Mouse (Mus musculus): ENCODE results near the gene Zfp839.

- TF ChIP-seq POLR2A (IDR thresholded peaks at IDR 0.05; ENCODE audit: control insufficient read depth in 1 of 2, insufficient read depth in 1 of 2, low read depth in 1 of 2, low read length in 2 of 2, poor library complexity in 1 of 2) (no peak), USF1 (IDR thresholded peaks at IDR 0.05; ENCODE audit: low read depth, low read length) (no peak), ZKSCAN1 (IDR thresholded peaks at IDR 0.05; ENCODE audit: low read depth, low read length) (no peak), JUND (IDR thresholded peaks at IDR 0.05; ENCODE audit: low read depth, low read length) (no peak), CTCF (IDR thresholded peaks at IDR 0.05 in 2 of 3, conservative IDR thresholded peaks at IDR 0.05 in 1 of 3; ENCODE audit: control insufficient read depth in 1 of 3, insufficient read depth in 1 of 3, low read depth in 2 of 3, low read length in 3 of 3, poor library complexity in 1 of 3, severe bottlenecking in 1 of 3) (no peak), POLR2AphosphoS5 (IDR thresholded peaks at IDR 0.05; ENCODE audit: borderline replicate concordance, low read depth, low read length) (no peak), KAT2A (conservative IDR thresholded peaks at IDR 0.05; ENCODE audit: low read depth, low read length) (no peak), MXI1 (IDR thresholded peaks at IDR 0.05; ENCODE audit: low read depth, low read length) (no peak), MAFK (IDR thresholded peaks at IDR 0.05; ENCODE audit: borderline replicate concordance, low read depth, low read length) (no peak)
Observed at GRCm38 (mm10) chr12:110870107-110870506, 20.1 kb downstream of the Zfp839 start.
